Mouse (Mus musculus): Measurements from ENCODE around the gene 1700025C18Rik. TPM values are rescaled to one million over a fixed set of nuclear protein-coding genes. Genes with fewer than 3 reads are reported as not detected.
A peak's percentile ranks its signal among the peaks of the same experiment; 100 is the strongest.

The 1700025C18Rik gene
- polyA plus RNA-seq, 1 experiment, result 28.7 TPM

- Histone ChIP-seq H3K27me3 (ENCODE audit: control insufficient read depth, insufficient read depth, low read length) (no peaks in the 10 kb centered on the region), H3K4me1 (ENCODE audit: control insufficient read depth, insufficient read depth, low read length) (peaks cover 3% of the 10 kb centered on the region), H3K27ac (ENCODE audit: control insufficient read depth, insufficient read depth, low read depth, low read length) (peak overlapping the region; percentile 91), H3K36me3 (ENCODE audit: control insufficient read depth, insufficient read depth, low read length) (no peaks in the 10 kb centered on the region; the same call in 1 of the 2 replicates), H3K4me3 (ENCODE audit: control insufficient read depth, low read depth, low read length) (peak overlapping the region; percentile 98)
- no peak for TF ChIP-seq CTCF (IDR thresholded peaks at IDR 0.05; ENCODE audit: control insufficient read depth, insufficient read depth, insufficient replicate concordance, low read depth, low read length)
- no peak for TF ChIP-seq POLR2A (IDR thresholded peaks at IDR 0.05; ENCODE audit: control insufficient read depth, low read depth, low read length)
These were observed 55.5 kb downstream of the 1700025C18Rik start for GRCm38 (mm10) chr2:165035058-165035431.

- H3K4me3 ChIP-seq (ENCODE audit: control insufficient read depth, low read depth, low read length), result peak within 1 kb of the TSS; percentile 98
- TF ChIP-seq POLR2A (IDR thresholded peaks at IDR 0.05; ENCODE audit: control insufficient read depth, low read depth, low read length) (peak; percentile 98), CTCF (IDR thresholded peaks at IDR 0.05; ENCODE audit: control insufficient read depth, insufficient read depth, insufficient replicate concordance, low read depth, low read length) (no peak)
- no peaks in the 10 kb centered on the region; the same call in 1 of the 2 replicates for H3K36me3 ChIP-seq (ENCODE audit: control insufficient read depth, insufficient read depth, low read length)
- H3K27me3 ChIP-seq (ENCODE audit: control insufficient read depth, insufficient read depth, low read length), result no peaks in the 10 kb centered on the region
- peaks cover 3% of the 10 kb centered on the region for H3K4me1 ChIP-seq (ENCODE audit: control insufficient read depth, insufficient read depth, low read length)
- H3K27ac ChIP-seq (ENCODE audit: control insufficient read depth, insufficient read depth, low read depth, low read length), result peak within 1 kb of the TSS; percentile 97
These were observed 56.2 kb downstream of the 1700025C18Rik start, which contains the start of gene Ncoa5 for GRCm38 (mm10) chr2:165034131-165035057. TSS of gene Ncoa5 (minus strand) at chr2:165034867.

- Histone ChIP-seq H3K4me1 (ENCODE audit: control insufficient read depth, insufficient read depth, low read length) (peaks cover 3% of the 10 kb centered on the region), H3K36me3 (ENCODE audit: control insufficient read depth, insufficient read depth, low read length) (no peaks in the 10 kb centered on the region; the same call in 1 of the 2 replicates), H3K4me3 (ENCODE audit: control insufficient read depth, low read depth, low read length) (peak overlapping the region; percentile 98), H3K27ac (ENCODE audit: control insufficient read depth, insufficient read depth, low read depth, low read length) (peak overlapping the region; percentile 97; the same call in 1 of the 2 replicates), H3K27me3 (ENCODE audit: control insufficient read depth, insufficient read depth, low read length) (no peaks in the 10 kb centered on the region)
- TF ChIP-seq POLR2A (IDR thresholded peaks at IDR 0.05; ENCODE audit: control insufficient read depth, low read depth, low read length) (no peak), CTCF (IDR thresholded peaks at IDR 0.05; ENCODE audit: control insufficient read depth, insufficient read depth, insufficient replicate concordance, low read depth, low read length) (no peak)
These were observed 57.2 kb downstream of the 1700025C18Rik start for GRCm38 (mm10) chr2:165033306-165033705.

- no peak for TF ChIP-seq CTCF (IDR thresholded peaks at IDR 0.05; ENCODE audit: control insufficient read depth, insufficient read depth, insufficient replicate concordance, low read depth, low read length)
- no peak for TF ChIP-seq POLR2A (IDR thresholded peaks at IDR 0.05; ENCODE audit: control insufficient read depth, low read depth, low read length)
- H3K27ac ChIP-seq (ENCODE audit: control insufficient read depth, insufficient read depth, low read depth, low read length), result no peak overlapping the region
- H3K36me3 ChIP-seq (ENCODE audit: control insufficient read depth, insufficient read depth, low read length), result no peaks in the 10 kb centered on the region; the same call in 1 of the 2 replicates
- no peaks in the 10 kb centered on the region for H3K27me3 ChIP-seq (ENCODE audit: control insufficient read depth, insufficient read depth, low read length)
- H3K4me1 ChIP-seq (ENCODE audit: control insufficient read depth, insufficient read depth, low read length), result peaks cover 3% of the 10 kb centered on the region
- no peak overlapping the region for H3K4me3 ChIP-seq (ENCODE audit: control insufficient read depth, low read depth, low read length)
These were observed 58.0 kb downstream of the 1700025C18Rik start for GRCm38 (mm10) chr2:165032533-165032932.

Other genes starting within 250 kb of the 1700025C18Rik start
- 18.0 and 23.7 TPM in 2 replicates for gene Pltp, start 233.0 kb downstream of the 1700025C18Rik start, polyA plus RNA-seq (2012; rRNA removed)
- gene Pcif1, start 211.4 kb downstream of the 1700025C18Rik start, polyA plus RNA-seq (2012; rRNA removed), result 17.0 and 19.3 TPM in 2 replicates
- 9.8 and 10.6 TPM in 2 replicates for gene Zfp335, start 179.0 kb downstream of the 1700025C18Rik start, polyA plus RNA-seq (2012; rRNA removed)
- gene Mmp9, start 150.0 kb downstream of the 1700025C18Rik start, polyA plus RNA-seq (2012; rRNA removed), result 0.37 and 0.61 TPM in 2 replicates
- 15.9 and 16.6 TPM in 2 replicates for gene Slc12a5, start 129.9 kb downstream of the 1700025C18Rik start, polyA plus RNA-seq (2012; rRNA removed)
- gene Ncoa5, start 55.9 kb downstream of the 1700025C18Rik start, polyA plus RNA-seq (2012; rRNA removed), result 37.0 and 40.3 TPM in 2 replicates
- 0.54 and 0.99 TPM in 2 replicates for gene Cd40, start 35.1 kb downstream of the 1700025C18Rik start, polyA plus RNA-seq (2012; rRNA removed)
- 0.35 and 0.37 TPM in 2 replicates for gene Cdh22, start 144.1 kb upstream of the 1700025C18Rik start, polyA plus RNA-seq (2012; rRNA removed)
- 55.2 and 58.7 TPM in 2 replicates for gene Slc35c2, start 197.1 kb upstream of the 1700025C18Rik start, polyA plus RNA-seq (2012; rRNA removed)
- gene Elmo2, start 235.7 kb upstream of the 1700025C18Rik start, polyA plus RNA-seq (2012; rRNA removed), result 13.8 and 14.3 TPM in 2 replicates

Measured in testis, adult 2 months (tissue).